Mouse (Mus musculus): Measurements from ENCODE around the gene Map2k1. TPM values are rescaled to one million over a fixed set of nuclear protein-coding genes. Genes with fewer than 3 reads are reported as not detected.

Map2k1 gene
- polyA plus RNA-seq (2014; fragmentation: Illumina TruSeq; extraction: RNeasy Lipid Tissue Mini Kit (QIAGEN cat#74804); ENCODE audit: low replicate concordance) = 78.3 TPM

DNA sequence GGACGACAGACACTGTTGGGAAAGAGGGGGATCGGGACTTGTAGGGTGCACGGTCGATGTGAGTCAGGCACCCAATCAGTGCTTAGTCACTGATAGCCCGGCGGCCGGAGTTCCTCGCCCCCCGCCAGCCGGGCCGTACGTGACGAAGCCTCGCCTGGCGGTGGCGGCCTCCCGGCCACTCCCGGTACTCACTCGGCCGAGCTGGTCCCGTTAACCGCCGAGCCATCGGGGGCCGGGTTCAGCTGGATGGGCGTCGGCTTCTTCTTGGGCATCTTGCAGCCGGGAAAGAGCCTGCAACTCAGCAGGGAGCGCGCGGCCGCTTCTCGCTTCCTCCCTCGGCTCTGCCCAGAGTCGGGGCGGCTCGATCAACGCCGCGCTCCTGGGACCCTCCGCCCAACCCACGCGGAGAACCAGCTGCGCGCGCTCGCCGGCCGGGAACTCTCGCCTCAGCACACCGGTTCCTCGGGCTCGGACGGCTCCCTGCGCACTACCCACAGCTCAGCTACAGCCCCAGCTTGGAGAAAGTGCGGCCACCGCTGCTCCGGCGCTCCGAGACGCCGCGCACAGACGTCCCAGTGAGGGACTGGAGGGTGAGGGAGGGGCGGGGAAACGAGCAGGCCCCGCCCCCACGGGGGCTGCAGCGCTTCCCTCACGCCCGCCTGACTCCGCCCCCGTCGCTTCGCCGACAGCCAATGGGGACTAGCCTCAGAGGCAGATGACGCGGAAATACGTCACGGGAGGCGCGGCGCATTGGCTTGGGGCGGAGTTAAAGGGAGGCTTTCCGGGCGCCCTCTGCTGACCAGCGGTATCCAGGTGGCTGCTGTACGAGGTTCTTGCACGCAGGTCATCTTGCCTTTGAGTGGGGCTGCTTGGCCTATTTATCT is at the start of gene Map2k1:
Gene Map2k1, minus strand, starts transcription at position 611 of the 884 bp plus-strand sequence.

GRCm38 (mm10) chr9:64281105-64281780 is 27.8 kb upstream of the Map2k1 start, which contains the start of gene Tipin:
TSS of gene Tipin (plus strand) at chr9:64281581.

GRCm38 (mm10) chr9:64234768-64235435 is 18.5 kb downstream of the Map2k1 start, which contains the start of gene Uchl4:
TSS of gene Uchl4 (plus strand) at chr9:64235201.

DNA sequence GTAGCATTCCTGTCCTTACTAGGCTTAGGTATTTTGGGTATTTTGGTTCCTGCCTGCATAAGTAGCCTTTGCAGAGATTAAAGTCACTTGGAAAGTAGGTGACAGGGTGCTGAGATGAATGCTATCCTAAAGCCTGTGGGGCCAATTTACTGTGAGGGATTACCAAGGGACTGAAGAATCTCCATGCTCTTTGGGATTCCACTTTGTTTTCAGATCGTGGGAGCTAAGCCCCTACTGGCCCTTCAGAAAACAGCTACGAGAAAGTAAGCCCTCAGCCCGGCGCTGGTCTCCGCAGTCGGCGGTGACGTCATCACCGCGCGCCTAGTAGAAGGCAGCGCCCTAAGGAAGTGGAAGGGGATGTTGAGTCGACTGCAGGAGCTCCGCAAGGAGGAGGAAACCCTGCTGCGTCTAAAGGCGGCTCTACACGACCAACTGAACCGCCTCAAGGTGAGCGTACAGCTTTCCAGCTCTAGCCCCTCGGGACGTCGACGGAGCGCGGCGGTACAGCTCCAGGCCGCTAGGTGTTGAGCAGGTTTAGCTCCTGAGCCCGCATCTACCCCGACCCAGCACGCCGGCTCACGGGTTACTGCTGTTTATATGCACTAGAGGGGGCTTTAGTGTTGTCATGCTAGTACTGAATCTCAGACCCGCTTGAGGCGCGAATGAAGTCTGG is 74.3 kb downstream of the Map2k1 start, which contains the start of gene Snapc5:
Gene Snapc5, plus strand, starts transcription at position 301 of the 673 bp plus-strand sequence.

GRCm38 (mm10) chr9:64172816-64173665 is 80.4 kb downstream of the Map2k1 start, which contains the start of the genes Zwilch and Rpl4:
TSS of gene Zwilch (minus strand) at chr9:64173104.
TSS of gene Rpl4 (plus strand) at chr9:64173375.

Other genes starting within 250 kb of the Map2k1 start
- 4.0 TPM for gene Smad6, start 231.6 kb downstream of the Map2k1 start, polyA plus RNA-seq (2014; fragmentation: Illumina TruSeq; extraction: RNeasy Lipid Tissue Mini Kit (QIAGEN cat#74804); ENCODE audit: low replicate concordance)
- 0.52 TPM for gene Lctl, start 136.5 kb downstream of the Map2k1 start, polyA plus RNA-seq (2014; fragmentation: Illumina TruSeq; extraction: RNeasy Lipid Tissue Mini Kit (QIAGEN cat#74804); ENCODE audit: low replicate concordance)
- gene Zwilch, start 80.5 kb downstream of the Map2k1 start, polyA plus RNA-seq (2014; fragmentation: Illumina TruSeq; extraction: RNeasy Lipid Tissue Mini Kit (QIAGEN cat#74804); ENCODE audit: low replicate concordance) = 25.1 TPM
- gene Rpl4, start 80.3 kb downstream of the Map2k1 start, polyA plus RNA-seq (2014; fragmentation: Illumina TruSeq; extraction: RNeasy Lipid Tissue Mini Kit (QIAGEN cat#74804); ENCODE audit: low replicate concordance) = 333 TPM
- 82.3 TPM for gene Snapc5, start 74.4 kb downstream of the Map2k1 start, polyA plus RNA-seq (2014; fragmentation: Illumina TruSeq; extraction: RNeasy Lipid Tissue Mini Kit (QIAGEN cat#74804); ENCODE audit: low replicate concordance)
- gene Uchl4, start 18.4 kb downstream of the Map2k1 start, polyA plus RNA-seq (2014; fragmentation: Illumina TruSeq; extraction: RNeasy Lipid Tissue Mini Kit (QIAGEN cat#74804); ENCODE audit: low replicate concordance) = not detected
- 41.8 TPM for gene Tipin, start 27.9 kb upstream of the Map2k1 start, polyA plus RNA-seq (2014; fragmentation: Illumina TruSeq; extraction: RNeasy Lipid Tissue Mini Kit (QIAGEN cat#74804); ENCODE audit: low replicate concordance)
- 6.7 TPM for gene Dis3l, start 87.7 kb upstream of the Map2k1 start, polyA plus RNA-seq (2014; fragmentation: Illumina TruSeq; extraction: RNeasy Lipid Tissue Mini Kit (QIAGEN cat#74804); ENCODE audit: low replicate concordance)
- gene Megf11, start 132.0 kb upstream of the Map2k1 start, polyA plus RNA-seq (2014; fragmentation: Illumina TruSeq; extraction: RNeasy Lipid Tissue Mini Kit (QIAGEN cat#74804); ENCODE audit: low replicate concordance) = not detected

Data from small intestine, adult 10 weeks (tissue).